Mouse (Mus musculus): ENCODE measurements around the gene Cyp2g1. TPM values are rescaled to one million over a fixed set of nuclear protein-coding genes. Genes with fewer than 3 reads are reported as not detected.

The Cyp2g1 gene
- total RNA-seq, 4 experiments from 2014 or later, result 0.31 TPM; not detected in 3

Other genes with a start within 250 kb of the Cyp2g1 start
- not detected for gene Vmn1r185, start 190.4 kb upstream of the Cyp2g1 start, total RNA-seq (2022)
- gene Cyp2b23, start 122.5 kb upstream of the Cyp2g1 start, total RNA-seq (2022), result not detected
- gene Cyp2b19, start 51.8 kb upstream of the Cyp2g1 start, total RNA-seq (2022), result not detected
- gene Cyp2a5, start 26.4 kb downstream of the Cyp2g1 start, total RNA-seq (2022), result 1 to 10 TPM in 2 of 4 experiments, not detected in 2; 1.1 to 1.7 TPM
- not detected for gene Cyp2a22, start 130.5 kb downstream of the Cyp2g1 start, total RNA-seq (2022)
- 1 to 10 TPM in 2 of 4 experiments, under 1 TPM in 2; 0.12 to 2.1 (median 1.1) TPM for gene Cyp2a12, start 220.2 kb downstream of the Cyp2g1 start, total RNA-seq (2022)